Mouse (Mus musculus) CH12.LX (cell line): ENCODE measurements around the gene Gpr157. TPM values are rescaled to one million over a fixed set of nuclear protein-coding genes. Genes with fewer than 3 reads are reported as not detected.

Experiments
- DNase-seq: peaks from one replicate; pipeline ENCODE4 v3.0.0-alpha.2; 2013; ENCODE audit errors: extremely low read depth
- H3K27ac ChIP-seq: 2 replicates; pipeline ENCODE4 v1.5.1; 2012; ENCODE audit warnings: low read depth, mild to moderate bottlenecking, control low read depth, moderate library complexity; ENCODE audit not compliant: insufficient read depth
- H3K27me3 ChIP-seq: replicated peaks from 2 replicates; pipeline ENCODE3; 2012; ENCODE audit warnings: inconsistent platforms
- H3K36me3 ChIP-seq, 2 experiments: replicated peaks in 1 of 2; 2 replicates each; pipeline versions ENCODE3 to v1.6.1; 2012; ENCODE audit warnings: inconsistent platforms in 1 of 2, low read length in 1 of 2, mild to moderate bottlenecking in 1 of 2, mixed read lengths in 1 of 2, moderate library complexity in 1 of 2; ENCODE audit not compliant: control insufficient read depth in 1 of 2, insufficient read depth in 1 of 2
- H3K4me1 ChIP-seq, 2 experiments: 2 replicates each; pipeline ENCODE4 v1.6.1; 2012; ENCODE audit warnings: inconsistent platforms in 1 of 2, moderate library complexity in 1 of 2; ENCODE audit not compliant: insufficient read depth in 2 of 2, control insufficient read depth in 1 of 2
- H3K4me2 ChIP-seq: 2 replicates; pipeline ENCODE4 v1.6.1; 2012; ENCODE audit warnings: low read depth, mild to moderate bottlenecking, control low read depth; ENCODE audit not compliant: poor library complexity, insufficient read depth, severe bottlenecking
- H3K4me3 ChIP-seq, 3 experiments: fragments of 150-350 bp in 1 of 3; sonication (generic) in 1 of 3; replicated peaks in 1 of 3; 2 replicates each; pipeline versions ENCODE3 to v1.5.1; 2011 to 2012; ENCODE audit warnings: low read depth in 2 of 3, low read length in 2 of 3, mild to moderate bottlenecking in 2 of 3, moderate library complexity in 2 of 3, control low read depth in 1 of 3, improper control_type of control experiment in 1 of 3, inconsistent platforms in 1 of 3, mixed read lengths in 1 of 3; ENCODE audit not compliant: poor library complexity in 1 of 3
- H3K79me2 ChIP-seq: replicated peaks from 2 replicates; pipeline ENCODE4 v1.6.1; 2012; ENCODE audit warnings: mild to moderate bottlenecking, moderate library complexity; ENCODE audit not compliant: control insufficient read depth, poor library complexity, insufficient read depth, severe bottlenecking; ENCODE audit errors: extremely low read depth
- H3K9ac ChIP-seq: 2 replicates; pipeline ENCODE4 v1.6.1; 2012; ENCODE audit warnings: low read depth, mild to moderate bottlenecking, control low read depth, moderate library complexity; ENCODE audit not compliant: insufficient read depth
- H3K9me3 ChIP-seq: replicated peaks from 2 replicates; pipeline ENCODE3; 2012; ENCODE audit warnings: low read length, inconsistent platforms, mixed read lengths
- BHLHE40 ChIP-seq: IDR thresholded peaks from 2 replicates; pipeline ENCODE4 v1.6.1; 2011; ENCODE audit warnings: mild to moderate bottlenecking, low read depth, low read length, improper control_type of control experiment
- CHD1 ChIP-seq: IDR thresholded peaks from 2 replicates; pipeline ENCODE4 v1.6.1; 2012; ENCODE audit warnings: low read depth, low read length, improper control_type of control experiment, inconsistent platforms
- CTCF ChIP-seq, 2 experiments: IDR thresholded peaks in 1 of 2; conservative IDR thresholded peaks in 1 of 2; 2 replicates each; pipeline ENCODE4 v1.5.1; 2011 to 2012; ENCODE audit warnings: low read depth in 2 of 2, low read length in 2 of 2, improper control_type of control experiment in 1 of 2, inconsistent platforms in 1 of 2, mild to moderate bottlenecking in 1 of 2, moderate library complexity in 1 of 2
- EP300 ChIP-seq: IDR thresholded peaks from 2 replicates; pipeline ENCODE4 v1.6.1; 2011; ENCODE audit warnings: low read length, improper control_type of control experiment
- GABPA ChIP-seq: IDR thresholded peaks from 2 replicates; pipeline ENCODE4 v1.6.1; 2012; ENCODE audit warnings: low read depth, low read length, improper control_type of control experiment, inconsistent platforms; ENCODE audit not compliant: insufficient replicate concordance
- JUN ChIP-seq: IDR thresholded peaks from 2 replicates; pipeline ENCODE4 v1.6.1; 2011; ENCODE audit warnings: low read depth, mild to moderate bottlenecking, low read length, improper control_type of control experiment, moderate library complexity; ENCODE audit not compliant: insufficient read depth
- JUND ChIP-seq: conservative IDR thresholded peaks from 2 replicates; pipeline ENCODE4 v1.6.1; 2011; ENCODE audit warnings: low read depth, low read length, improper control_type of control experiment
- MEF2A ChIP-seq: IDR thresholded peaks from 2 replicates; pipeline ENCODE4 v1.6.1; 2014; ENCODE audit warnings: low read depth, mild to moderate bottlenecking, inconsistent platforms, low read length, improper control_type of control experiment, borderline replicate concordance
- NELFE ChIP-seq: IDR thresholded peaks from 2 replicates; pipeline ENCODE4 v1.6.1; 2011; ENCODE audit warnings: low read depth, low read length, improper control_type of control experiment
- POLR2A ChIP-seq: IDR thresholded peaks from 2 replicates; pipeline ENCODE4 v1.6.1; 2011; ENCODE audit warnings: low read depth, mild to moderate bottlenecking, improper control_type of control experiment, low read length
- POLR2AphosphoS2 ChIP-seq: IDR thresholded peaks from 2 replicates; pipeline ENCODE4 v1.6.1; 2011; ENCODE audit warnings: low read depth, low read length, improper control_type of control experiment
- RAD21 ChIP-seq: IDR thresholded peaks from 2 replicates; pipeline ENCODE4 v1.6.1; 2011; ENCODE audit warnings: low read depth, mild to moderate bottlenecking, low read length, improper control_type of control experiment, moderate library complexity
- RCOR1 ChIP-seq: conservative IDR thresholded peaks from 2 replicates; pipeline ENCODE4 v1.6.1; 2012; ENCODE audit warnings: low read depth, mild to moderate bottlenecking, inconsistent platforms, low read length, improper control_type of control experiment
- SMC3 ChIP-seq: IDR thresholded peaks from 2 replicates; pipeline ENCODE4 v1.6.1; 2011; ENCODE audit warnings: low read depth, low read length, improper control_type of control experiment
- UBTF ChIP-seq: IDR thresholded peaks from 2 replicates; pipeline ENCODE4 v1.6.1; 2012; ENCODE audit warnings: low read depth, mild to moderate bottlenecking, inconsistent platforms, low read length, improper control_type of control experiment, moderate library complexity
- USF1 ChIP-seq: IDR thresholded peaks from 2 replicates; pipeline ENCODE4 v1.6.1; 2014; ENCODE audit warnings: low read depth, mild to moderate bottlenecking, inconsistent platforms, low read length, improper control_type of control experiment
- USF2 ChIP-seq: conservative IDR thresholded peaks from 2 replicates; pipeline ENCODE4 v1.6.1; 2011; ENCODE audit warnings: low read depth, low read length, improper control_type of control experiment
- ZKSCAN1 ChIP-seq: IDR thresholded peaks from 2 replicates; pipeline ENCODE4 v1.6.1; 2012; ENCODE audit warnings: low read depth, inconsistent platforms, low read length, improper control_type of control experiment, borderline replicate concordance
- ZNF384 ChIP-seq: IDR thresholded peaks from 2 replicates; pipeline ENCODE4 v1.6.1; 2012; ENCODE audit warnings: low read depth, low read length, improper control_type of control experiment, inconsistent platforms
- dilution Hi-C: fragments of 300-500 bp; cut with MboI; formaldehyde crosslinking; loops from 2 replicates; pipeline ENCODE4 v1.14.3; 2020; ENCODE audit warnings: low sequenced_read_pairs; ENCODE audit not compliant: extremely low pct_unique_long_range_greater_than_20kb, extremely low pct_ligation_motif_present
- in situ Hi-C: fragments of 300-500 bp; cut with MboI; formaldehyde crosslinking; loops from 3 replicates; pipeline ENCODE4 v1.14.3; 2019; ENCODE audit warnings: low sequenced_read_pairs, low pct_ligation_motif_present, low pct_unique_long_range_greater_than_20kb, mixed read lengths
- polyA plus RNA-seq: library from polyadenylated mRNA; unstranded; fragments of >175 nt; gene quantifications from 2 replicates; pipeline ENCODE4 v1.2.1, GENCODE M21; 2012; ENCODE audit warnings: low read depth; ENCODE audit not compliant: insufficient read length
- total RNA-seq, 2 experiments: library from RNA; depleted of rRNA; stranded (reverse); fragments of 300-350 nt in 1 of 2; fragments of >200 nt in 1 of 2; gene quantifications; 2 replicates each; pipeline ENCODE4 v1.2.3; 2012 to 2014

The Gpr157 gene
- total and polyA plus RNA-seq, 3 experiments: 2.6 to 3.5 (median 2.8) TPM

GRCm38 (mm10) chr4:150126373-150126772, 39.2 kb downstream of the Gpr157 start:
- no peak for DNase-seq
- H3K9ac ChIP-seq: no peak overlapping the region
- H3K4me3 ChIP-seq: no peak overlapping the region
- dilution Hi-C loops: no loop called here
- H3K79me2 ChIP-seq: no peaks in the 10 kb centered on the region
- no peaks in the 10 kb centered on the region for H3K27me3 ChIP-seq
- H3K4me1 ChIP-seq: peaks cover 11 to 49% of the 10 kb centered on the region in 2 experiments
- TF ChIP-seq GABPA: no peak
- TF ChIP-seq RCOR1: no peak
- no peak for TF ChIP-seq USF1
- TF ChIP-seq JUND: no peak
- TF ChIP-seq EP300: no peak
- no peak for TF ChIP-seq RAD21
- no peak for TF ChIP-seq POLR2AphosphoS2
- TF ChIP-seq ZKSCAN1: no peak
- TF ChIP-seq CTCF (conservative IDR thresholded peaks at IDR 0.05 in 1 of 2, IDR thresholded peaks at IDR 0.05 in 1 of 2; ENCODE audit: low read depth in 2 of 2, low read length in 2 of 2): no peak
- TF ChIP-seq UBTF: no peak
- H3K27ac ChIP-seq: no peak overlapping the region
- no peaks in the 10 kb centered on the region for H3K9me3 ChIP-seq
- no peaks in the 10 kb centered on the region for H3K36me3 ChIP-seq
- no peak overlapping the region for H3K4me2 ChIP-seq
- in situ Hi-C loops: no loop called here

GRCm38 (mm10) chr4:150127894-150128293, 40.7 kb downstream of the Gpr157 start:
- Histone ChIP-seq H3K79me2 (no peaks in the 10 kb centered on the region), H3K9me3 (no peaks in the 10 kb centered on the region), H3K4me2 (no peak overlapping the region), H3K27me3 (no peaks in the 10 kb centered on the region), H3K9ac (no peak overlapping the region), H3K27ac (no peak overlapping the region), H3K4me3 (no peak overlapping the region), H3K4me1 (peaks cover 16 to 58% of the 10 kb centered on the region in 2 experiments), H3K36me3 (no peaks in the 10 kb centered on the region)
- in situ Hi-C loops: no loop called here
- no peak for DNase-seq
- dilution Hi-C loops: no loop called here
- TF ChIP-seq SMC3 (no peak), RCOR1 (no peak), MEF2A (no peak), ZNF384 (no peak), RAD21 (no peak), POLR2A (no peak), ZKSCAN1 (no peak), CTCF (conservative IDR thresholded peaks at IDR 0.05 in 1 of 2, IDR thresholded peaks at IDR 0.05 in 1 of 2; ENCODE audit: low read depth in 2 of 2, low read length in 2 of 2) (no peak), JUN (no peak), NELFE (no peak), BHLHE40 (no peak), CHD1 (no peak), UBTF (no peak), POLR2AphosphoS2 (no peak), USF2 (no peak)
